Mouse (Mus musculus) heart, adult 2 months (tissue): ENCODE measurements around the gene Zbtb8b.

Source experiments
- CTCF ChIP-seq: fragments of 200-600 bp; IDR thresholded peaks from 2 replicates; pipeline ENCODE4 v1.8.1; 2022; ENCODE audit warnings: antibody characterized with exemption, mild to moderate bottlenecking, moderate library complexity
- EP300 ChIP-seq: fragments of 200-500 bp; IDR thresholded peaks from 2 replicates; pipeline ENCODE4 v1.6.1; 2011; ENCODE audit warnings: low read depth, low read length, control low read depth; ENCODE audit not compliant: insufficient read depth
- POLR2A ChIP-seq: fragments of 200-500 bp; IDR thresholded peaks from 2 replicates; pipeline ENCODE4 v1.6.1; 2011; ENCODE audit warnings: mild to moderate bottlenecking, low read depth, low read length, control low read depth; ENCODE audit not compliant: insufficient read depth

DNA sequence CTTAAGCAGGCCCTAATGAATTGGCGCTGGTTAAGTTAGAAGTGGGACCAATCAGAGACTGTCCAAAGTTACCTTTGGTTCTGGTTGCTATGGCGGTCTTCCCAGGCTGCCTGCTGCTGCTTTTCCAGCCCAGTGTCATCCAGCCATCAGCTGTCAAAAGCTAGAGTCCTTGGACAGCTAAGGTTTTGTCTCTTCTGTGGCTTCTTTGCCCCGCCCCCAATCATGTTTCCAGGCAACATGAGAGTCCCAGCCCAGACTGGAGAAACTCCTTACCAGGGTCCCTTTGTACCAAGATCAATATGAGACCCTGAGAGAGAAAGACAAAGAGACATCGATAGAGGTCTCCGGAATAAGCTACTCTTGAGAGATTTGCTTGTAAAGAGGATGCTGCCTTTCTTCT lies 52.2 kb downstream of the Zbtb8b start:
- no peak for TF ChIP-seq POLR2A
- TF ChIP-seq CTCF = no peak
- no peak for TF ChIP-seq EP300
